Mouse (Mus musculus) T-cell, adult 2 months (primary cell): ENCODE data around the gene Mdm2.
"Not testable (repeated sequence)": the region's sequence is repeated elsewhere in the genome, so short reads cannot be mapped to it uniquely, and the experiment has no call there.

ENCODE experiments used
- DNase-seq: peaks from one replicate; pipeline ENCODE4 v3.0.0; 2022; ENCODE audit warnings: low spot score

Gene Mdm2

GRCm38 (mm10) chr10:117712191-117712754, 1.7 kb upstream of the Mdm2 start:
- DNase-seq: no peak

- no peak for DNase-seq
Observed at GRCm38 (mm10) chr10:117711408-117711807, 850 bp upstream of the Mdm2 start.

- DNase-seq: peak; percentile 49
Observed at GRCm38 (mm10) chr10:117709930-117710603, 491 bp downstream of the Mdm2 start.

GRCm38 (mm10) chr10:117709326-117709830, 1.2 kb downstream of the Mdm2 start:
- DNase-seq: no peak

- no peak for DNase-seq
Observed at GRCm38 (mm10) chr10:117708856-117709255, 1.7 kb downstream of the Mdm2 start.

GRCm38 (mm10) chr10:117708376-117708775, 2.2 kb downstream of the Mdm2 start:
- DNase-seq: no peak

- no peak for DNase-seq
Observed at GRCm38 (mm10) chr10:117707114-117707838, 3.3 kb downstream of the Mdm2 start.

GRCm38 (mm10) chr10:117706440-117706839, 4.1 kb downstream of the Mdm2 start:
- no peak for DNase-seq

- no peak for DNase-seq
Observed at GRCm38 (mm10) chr10:117705806-117706205, 4.8 kb downstream of the Mdm2 start.

GRCm38 (mm10) chr10:117704964-117705335, 5.6 kb downstream of the Mdm2 start:
- no peak for DNase-seq

- DNase-seq: not testable (repeated sequence)
Observed at GRCm38 (mm10) chr10:117704314-117704963, 6.1 kb downstream of the Mdm2 start.

GRCm38 (mm10) chr10:117703506-117703905, 7.1 kb downstream of the Mdm2 start:
- no peak for DNase-seq

- no peak for DNase-seq
Observed at GRCm38 (mm10) chr10:117702024-117702833, 8.3 kb downstream of the Mdm2 start.

- DNase-seq: no peak
Observed at GRCm38 (mm10) chr10:117701034-117701829, 9.3 kb downstream of the Mdm2 start.

- no peak for DNase-seq
Observed at GRCm38 (mm10) chr10:117700450-117700849, 10.1 kb downstream of the Mdm2 start.

GRCm38 (mm10) chr10:117699914-117700313, 10.6 kb downstream of the Mdm2 start:
- DNase-seq: no peak

- no peak for DNase-seq
Observed at GRCm38 (mm10) chr10:117698313-117699138, 12.0 kb downstream of the Mdm2 start.

- no peak for DNase-seq
Observed at GRCm38 (mm10) chr10:117697561-117698115, 12.9 kb downstream of the Mdm2 start.

GRCm38 (mm10) chr10:117696827-117697560, 13.6 kb downstream of the Mdm2 start:
- no peak for DNase-seq
